Mouse (Mus musculus): ENCODE results near the gene Siglecf.

- TF ChIP-seq CTCF (IDR thresholded peaks at IDR 0.05; ENCODE audit: low read depth, low read length) (no peak), POLR2A (IDR thresholded peaks at IDR 0.05; ENCODE audit: insufficient read depth, low read length) (no peak)
Observed at GRCm38 (mm10) chr7:43326223-43326780, 24.8 kb upstream of the Siglecf start.

Measured in ES-Bruce4 (cell line).